ENCODE assay signal across 17 mouse cellular contexts in the genomic region with DNA sequence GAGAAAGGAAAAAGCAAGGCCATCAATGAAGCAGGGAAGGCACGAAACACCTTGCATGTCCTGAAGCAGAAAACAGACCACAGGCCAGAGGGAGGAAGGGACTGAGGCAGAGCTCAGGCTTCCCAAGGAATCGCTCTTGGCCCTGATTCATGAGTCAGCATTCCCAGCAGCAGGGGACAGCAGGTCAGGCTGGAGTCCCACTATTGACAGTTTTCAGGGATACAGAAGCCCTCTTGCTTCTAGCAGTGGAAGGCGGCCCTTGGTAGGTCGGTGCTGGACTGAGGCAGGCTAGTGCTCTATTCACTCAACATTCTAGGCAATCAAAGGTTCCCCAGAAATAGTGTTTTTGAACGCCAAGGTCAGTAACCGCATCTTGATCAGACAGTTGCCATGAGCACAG. TPM values are rescaled to one million over a fixed set of nuclear protein-coding genes. Genes with fewer than 3 reads are reported as not detected.
DNase-seq lines count a peak whose midpoint lies in the region; ATAC-seq and TF ChIP-seq lines count a peak whose summit lies in the region.
"Had no signal": no experiment of that assay in that cellular context is flagged by ENCODE, and none has a peak within 500 bp of the region (broad histone marks: within the 10 kb centered on the region; RNA-seq: fewer than 3 reads in every experiment).

No protein-coding gene starts in this region.

- TF ChIP-seq CTCF in layer of hippocampus, adult 2 months (conservative IDR thresholded peaks at IDR 0.05): no peak

- no peak overlapping the region for H3K4me3 ChIP-seq in heart, embryonic 10.5 days
- peak overlapping the region; percentile 66 for H3K4me3 ChIP-seq in megakaryocyte, embryonic 14.5 days (replicated peaks)
- H3K4me3 ChIP-seq in liver, embryonic 16.5 days (ENCODE audit: low read depth, low read length): peak overlapping the region; percentile 11; the same call in 1 of the 2 replicates
- no peak overlapping the region for H3K4me3 ChIP-seq in layer of hippocampus, adult 2 months

- 51% methylated on average over 6 of the region's 6 CpGs for WGBS in heart, embryonic 10.5 days
- WGBS in liver, embryonic 16.5 days (ENCODE audit: insufficient replicate concordance): 83% methylated on average over 6 of the region's 6 CpGs

- H3K36me3 ChIP-seq in heart, embryonic 10.5 days: 0 out of 2 replicates have a peak, but pooled peaks cover 4% of the 10 kb centered on the region
- H3K36me3 ChIP-seq in megakaryocyte, embryonic 14.5 days (replicated peaks; ENCODE audit: low read length): peaks cover 81% of the 10 kb centered on the region
- peaks cover 2% of the 10 kb centered on the region; the same call in 1 of the 2 replicates for H3K36me3 ChIP-seq in liver, embryonic 16.5 days (ENCODE audit: control insufficient read depth, insufficient read depth)

- H3K4me2 ChIP-seq in liver, embryonic 16.5 days (ENCODE audit: low read depth, low read length): peak overlapping the region; percentile 75

- H3K27ac ChIP-seq in heart, embryonic 10.5 days: peak overlapping the region; percentile 82
- H3K27ac ChIP-seq in liver, embryonic 16.5 days (ENCODE audit: low read length): peak overlapping the region; percentile 99
- no peak overlapping the region for H3K27ac ChIP-seq in layer of hippocampus, adult 2 months
- H3K27ac ChIP-seq: kidney, postnatal 0 days; stomach, postnatal 0 days had no signal

- ATAC-seq in megakaryocyte, adult 5-6 weeks (ENCODE audit: poor library complexity, severe bottlenecking): no peak
- no peak for ATAC-seq in liver, embryonic 16.5 days (ENCODE audit: low read depth)
- ATAC-seq: forebrain, embryonic 16.5 days; inflammation-experienced regulatory T-cells, adult 6 months had no signal

- H3K27me3 ChIP-seq in heart, embryonic 10.5 days (ENCODE audit: insufficient read depth, poor library complexity, severe bottlenecking): no peaks in the 10 kb centered on the region
- H3K27me3 ChIP-seq in megakaryocyte, embryonic 14.5 days (replicated peaks): peaks cover 21% of the 10 kb centered on the region
- no peaks in the 10 kb centered on the region for H3K27me3 ChIP-seq in liver, embryonic 16.5 days (ENCODE audit: control insufficient read depth, insufficient read depth, low read depth, low read length)

- no peaks in the 10 kb centered on the region for H3K9me3 ChIP-seq in heart, embryonic 10.5 days
- no peaks in the 10 kb centered on the region for H3K9me3 ChIP-seq in megakaryocyte, embryonic 14.5 days
- no peaks in the 10 kb centered on the region for H3K9me3 ChIP-seq in liver, embryonic 16.5 days (replicated peaks; ENCODE audit: control insufficient read depth, low read length)

- peak; percentile 47 for DNase-seq in adrenal gland, adult 2 months
- no peak for DNase-seq in adrenal gland, postnatal 25 days
- no peak for DNase-seq in heart, embryonic 10.5 days (ENCODE audit: low spot score)
- no peak for DNase-seq in heart, postnatal 4 days
- no peak for DNase-seq in layer of hippocampus, adult 2 months (ENCODE audit: low spot score in 2 of 2)
- DNase-seq: heart, postnatal 10 days; layer of hippocampus, adult 9-11 months; lung, embryonic 14.5 days had no signal

- H3K9ac ChIP-seq in liver, embryonic 16.5 days (ENCODE audit: low read depth, low read length): peak overlapping the region; percentile 60; the same call in 1 of the 2 replicates
- H3K9ac ChIP-seq: lung, embryonic 14.5 days had no signal

- peaks cover 81% of the 10 kb centered on the region for H3K4me1 ChIP-seq in heart, embryonic 10.5 days
- peaks cover 99% of the 10 kb centered on the region for H3K4me1 ChIP-seq in megakaryocyte, embryonic 14.5 days
- H3K4me1 ChIP-seq in liver, embryonic 16.5 days (ENCODE audit: control insufficient read depth, low read depth, low read length): peaks cover 82% of the 10 kb centered on the region

RNA-seq across cellular contexts. Expression of gene Ube2o, which starts 6.8 kb away (rescaled TPM):
- 10 to 100 TPM; 24.9 to 26.7 TPM for total RNA-seq in adrenal gland, adult 2 months (2021)
- 21.8 and 24.6 TPM in 2 replicates for polyA plus RNA-seq in adrenal gland, adult 2 months (2012; rRNA removed)
- total RNA-seq in adrenal gland, postnatal 25 days (2021): 32.7 and 34.1 TPM in 2 replicates
- 8.5 and 10.3 TPM in 2 replicates for polyA plus RNA-seq in heart, embryonic 10.5 days (2016; fragmentation: Nextera tagmentation; extraction: Ambion mirVana)
- 10 to 100 TPM; 29.1 to 33.8 TPM for total RNA-seq in heart, postnatal 4 days (2021)
- 67.5 and 115 TPM in 2 replicates for polyA plus RNA-seq in megakaryocyte, embryonic 14.5 days (2012; ENCODE audit: insufficient read depth, low replicate concordance)
- total RNA-seq in megakaryocyte, adult 5-6 weeks (2015): 2.9 and 6.6 TPM in 2 replicates
- 4.8 and 7.7 TPM in 2 replicates for total RNA-seq in megakaryocyte, adult 5-6 weeks (2017)
- 15.1 and 18.1 TPM in 2 replicates for polyA plus RNA-seq in liver, embryonic 16.5 days (2015; fragmentation: Nextera tagmentation; extraction: Ambion mirVana)
- total RNA-seq in layer of hippocampus, adult 2 months (2021): 100 to 1,000 TPM in 1 of 2 experiments, 10 to 100 TPM in 1; 93.7 to 101 TPM

RNA-seq across cellular contexts. Expression of gene Aanat, which starts 11.7 kb away (rescaled TPM):
- not detected for total RNA-seq in adrenal gland, adult 2 months (2021)
- 0.40 TPM in 1 of 2 replicates, not detected in the other for polyA plus RNA-seq in adrenal gland, adult 2 months (2012; rRNA removed)
- not detected in 2 replicates for total RNA-seq in adrenal gland, postnatal 25 days (2021)
- not detected in 2 replicates for polyA plus RNA-seq in heart, embryonic 10.5 days (2016; fragmentation: Nextera tagmentation; extraction: Ambion mirVana)
- total RNA-seq in heart, postnatal 4 days (2021): not detected
- polyA plus RNA-seq in megakaryocyte, embryonic 14.5 days (2012; ENCODE audit: insufficient read depth, low replicate concordance): 0.21 and 2.2 TPM in 2 replicates
- total RNA-seq in megakaryocyte, adult 5-6 weeks (2015): not detected in 2 replicates
- total RNA-seq in megakaryocyte, adult 5-6 weeks (2017): not detected in 2 replicates
- not detected in 2 replicates for polyA plus RNA-seq in liver, embryonic 16.5 days (2015; fragmentation: Nextera tagmentation; extraction: Ambion mirVana)
- 1 to 10 TPM in 1 of 2 experiments, under 1 TPM in 1; 0.27 to 1.2 TPM for total RNA-seq in layer of hippocampus, adult 2 months (2021)
- total RNA-seq: gastrocnemius, adult 8-10 months; heart, postnatal 10 days had no signal
- polyA plus RNA-seq: forebrain, embryonic 16.5 days; inflammation-experienced regulatory T-cells, adult 6 months; kidney, postnatal 0 days; lung, embryonic 14.5 days; spleen, adult 2 months; stomach, postnatal 0 days had no signal

RNA-seq across cellular contexts. Expression of gene Sphk1, which starts 43.8 kb away (rescaled TPM):
- 1 to 10 TPM; 2.4 to 2.6 TPM for total RNA-seq in adrenal gland, adult 2 months (2021)
- polyA plus RNA-seq in adrenal gland, adult 2 months (2012; rRNA removed): 3.7 and 4.1 TPM in 2 replicates
- total RNA-seq in adrenal gland, postnatal 25 days (2021): 0.57 and 1.5 TPM in 2 replicates
- polyA plus RNA-seq in heart, embryonic 10.5 days (2016; fragmentation: Nextera tagmentation; extraction: Ambion mirVana): 2.3 and 2.7 TPM in 2 replicates
- 1 to 10 TPM; 4.6 to 5.1 TPM for total RNA-seq in heart, postnatal 4 days (2021)
- polyA plus RNA-seq in megakaryocyte, embryonic 14.5 days (2012; ENCODE audit: insufficient read depth, low replicate concordance): 0.10 and 3.5 TPM in 2 replicates
- 0.60 and 2.2 TPM in 2 replicates for total RNA-seq in megakaryocyte, adult 5-6 weeks (2015)
- 1.7 and 2.1 TPM in 2 replicates for total RNA-seq in megakaryocyte, adult 5-6 weeks (2017)
- 23.7 and 24.3 TPM in 2 replicates for polyA plus RNA-seq in liver, embryonic 16.5 days (2015; fragmentation: Nextera tagmentation; extraction: Ambion mirVana)
- total RNA-seq in layer of hippocampus, adult 2 months (2021): 1 to 10 TPM; 1.6 to 1.9 TPM
- polyA plus RNA-seq: inflammation-experienced regulatory T-cells, adult 6 months had no signal

RNA-seq across cellular contexts. Expression of gene Rhbdf2, which starts 52.3 kb away (rescaled TPM):
- 10 to 100 TPM in 1 of 2 experiments, 1 to 10 TPM in 1; 8.2 to 22.7 TPM for total RNA-seq in adrenal gland, adult 2 months (2021)
- 41.1 and 56.8 TPM in 2 replicates for polyA plus RNA-seq in adrenal gland, adult 2 months (2012; rRNA removed)
- total RNA-seq in adrenal gland, postnatal 25 days (2021): 17.7 and 24.6 TPM in 2 replicates
- 6.7 and 8.7 TPM in 2 replicates for polyA plus RNA-seq in heart, embryonic 10.5 days (2016; fragmentation: Nextera tagmentation; extraction: Ambion mirVana)
- total RNA-seq in heart, postnatal 4 days (2021): 10 to 100 TPM; 16.4 to 17.5 TPM
- 22.9 and 66.2 TPM in 2 replicates for polyA plus RNA-seq in megakaryocyte, embryonic 14.5 days (2012; ENCODE audit: insufficient read depth, low replicate concordance)
- 20.9 and 21.8 TPM in 2 replicates for total RNA-seq in megakaryocyte, adult 5-6 weeks (2015)
- total RNA-seq in megakaryocyte, adult 5-6 weeks (2017): 16.2 TPM in 2 replicates
- 6.7 and 7.7 TPM in 2 replicates for polyA plus RNA-seq in liver, embryonic 16.5 days (2015; fragmentation: Nextera tagmentation; extraction: Ambion mirVana)
- total RNA-seq in layer of hippocampus, adult 2 months (2021): 1 to 10 TPM; 1.4 to 1.6 TPM

Comparison
In these comparisons a context has a peak if more than half of its experiments do, and no peak if none do; other contexts are left out.
1. H3K4me3 ChIP-seq: peak in megakaryocyte, embryonic 14.5 days (single experiment) and liver, embryonic 16.5 days (single experiment); none in heart, embryonic 10.5 days (single experiment) and layer of hippocampus, adult 2 months (single experiment).